Mouse (Mus musculus): Measurements from ENCODE around the gene Mrpl43. TPM values are rescaled to one million over a fixed set of nuclear protein-coding genes. Genes with fewer than 3 reads are reported as not detected.

Mrpl43 gene
- polyA plus RNA-seq, 1 experiment from 2014 or later = 28.8 TPM

- Histone ChIP-seq H3K4me1 (replicated peaks) (peaks cover 20% of the 10 kb centered on the region), H3K9ac (no peak overlapping the region), H3K4me2 (no peak overlapping the region), H3K36me3 (replicated peaks) (peaks cover 16% of the 10 kb centered on the region; the same call in 1 of the 2 replicates), H3K9me3 (replicated peaks) (no peaks in the 10 kb centered on the region), H3K27me3 (no peaks in the 10 kb centered on the region), H3K27ac (replicated peaks) (no peak overlapping the region), H3K4me3 (replicated peaks) (no peak overlapping the region)
- no peak for ATAC-seq (ENCODE audit: insufficient read depth)
- WGBS (ENCODE audit: insufficient replicate concordance) = 77% methylated on average over 6 of the region's 6 CpGs
Measured at GRCm38 (mm10) chr19:45027848-45028247, 21.6 kb upstream of the Mrpl43 start.

GRCm38 (mm10) chr19:45026958-45027670 lies 20.9 kb upstream of the Mrpl43 start:
- H3K27me3 ChIP-seq = no peaks in the 10 kb centered on the region
- H3K4me3 ChIP-seq (replicated peaks) = no peak overlapping the region
- H3K9ac ChIP-seq = no peak overlapping the region
- peaks cover 20% of the 10 kb centered on the region for H3K4me1 ChIP-seq (replicated peaks)
- ATAC-seq (ENCODE audit: insufficient read depth) = no peak
- H3K27ac ChIP-seq (replicated peaks) = no peak overlapping the region
- WGBS (ENCODE audit: insufficient replicate concordance) = 60% methylated on average over 6 of the region's 6 CpGs
- H3K9me3 ChIP-seq (replicated peaks) = no peaks in the 10 kb centered on the region
- no peak overlapping the region for H3K4me2 ChIP-seq
- H3K36me3 ChIP-seq (replicated peaks) = peaks cover 16% of the 10 kb centered on the region; the same call in 1 of the 2 replicates

GRCm38 (mm10) chr19:45025937-45026568 lies 19.8 kb upstream of the Mrpl43 start:
- Histone ChIP-seq H3K4me2 (no peak overlapping the region), H3K9me3 (replicated peaks) (no peaks in the 10 kb centered on the region), H3K27ac (replicated peaks) (no peak overlapping the region), H3K27me3 (no peaks in the 10 kb centered on the region), H3K36me3 (replicated peaks) (peaks cover 16% of the 10 kb centered on the region; the same call in 1 of the 2 replicates), H3K4me1 (replicated peaks) (peaks cover 13% of the 10 kb centered on the region), H3K4me3 (replicated peaks) (no peak overlapping the region), H3K9ac (no peak overlapping the region)
- 86% methylated on average over 37 of the region's 37 CpGs for WGBS (ENCODE audit: insufficient replicate concordance)
- no peak for ATAC-seq (ENCODE audit: insufficient read depth)

GRCm38 (mm10) chr19:45024775-45025174 lies 18.5 kb upstream of the Mrpl43 start:
- H3K36me3 ChIP-seq (replicated peaks) = peaks cover 16% of the 10 kb centered on the region; the same call in 1 of the 2 replicates
- 91% methylated on average over 20 of the region's 20 CpGs for WGBS (ENCODE audit: insufficient replicate concordance)
- no peak for ATAC-seq (ENCODE audit: insufficient read depth)

GRCm38 (mm10) chr19:45023993-45024392 lies 17.8 kb upstream of the Mrpl43 start:
- no peak overlapping the region for H3K27ac ChIP-seq (replicated peaks)
- no peak overlapping the region for H3K4me2 ChIP-seq
- no peaks in the 10 kb centered on the region for H3K9me3 ChIP-seq (replicated peaks)
- H3K4me1 ChIP-seq (replicated peaks) = peaks cover 11% of the 10 kb centered on the region
- ATAC-seq (ENCODE audit: insufficient read depth) = no peak
- no peaks in the 10 kb centered on the region for H3K27me3 ChIP-seq
- no peak overlapping the region for H3K4me3 ChIP-seq (replicated peaks)
- peaks cover 16% of the 10 kb centered on the region; the same call in 1 of the 2 replicates for H3K36me3 ChIP-seq (replicated peaks)
- 77% methylated on average over 11 of the region's 11 CpGs for WGBS (ENCODE audit: insufficient replicate concordance)
- no peak overlapping the region for H3K9ac ChIP-seq

More at GRCm38 (mm10) chr19:45024775-45025174, 18.5 kb upstream of the Mrpl43 start:
- Histone ChIP-seq H3K9me3 (replicated peaks) (no peaks in the 10 kb centered on the region), H3K9ac (no peak overlapping the region), H3K4me3 (replicated peaks) (no peak overlapping the region), H3K27ac (replicated peaks) (no peak overlapping the region), H3K4me1 (replicated peaks) (peaks cover 4% of the 10 kb centered on the region; the same call in 1 of the 2 replicates), H3K27me3 (no peaks in the 10 kb centered on the region), H3K4me2 (no peak overlapping the region)

- Histone ChIP-seq H3K27ac (replicated peaks) (no peak overlapping the region), H3K36me3 (replicated peaks) (peaks cover 12% of the 10 kb centered on the region; the same call in 1 of the 2 replicates), H3K27me3 (peaks cover 21% of the 10 kb centered on the region), H3K9ac (no peak overlapping the region), H3K4me1 (replicated peaks) (peaks cover 35% of the 10 kb centered on the region), H3K4me2 (no peak overlapping the region), H3K9me3 (replicated peaks) (no peaks in the 10 kb centered on the region), H3K4me3 (replicated peaks) (no peak overlapping the region)
- WGBS (ENCODE audit: insufficient replicate concordance) = 68% methylated on average over 15 of the region's 15 CpGs
- no peak for ATAC-seq (ENCODE audit: insufficient read depth)
Measured at GRCm38 (mm10) chr19:45021362-45021761, 15.1 kb upstream of the Mrpl43 start.

GRCm38 (mm10) chr19:45020348-45020747 lies 14.1 kb upstream of the Mrpl43 start:
- Histone ChIP-seq H3K36me3 (replicated peaks) (peaks cover 3% of the 10 kb centered on the region; the same call in 1 of the 2 replicates), H3K27ac (replicated peaks) (no peak overlapping the region), H3K4me1 (replicated peaks) (peaks cover 45% of the 10 kb centered on the region), H3K9ac (no peak overlapping the region), H3K9me3 (replicated peaks) (no peaks in the 10 kb centered on the region), H3K4me3 (replicated peaks) (no peak overlapping the region), H3K4me2 (no peak overlapping the region), H3K27me3 (peaks cover 31% of the 10 kb centered on the region)
- 60% methylated on average over 6 of the region's 6 CpGs for WGBS (ENCODE audit: insufficient replicate concordance)
- ATAC-seq (ENCODE audit: insufficient read depth) = no peak

GRCm38 (mm10) chr19:45018351-45018831 lies 12.1 kb upstream of the Mrpl43 start:
- H3K9me3 ChIP-seq (replicated peaks) = no peaks in the 10 kb centered on the region
- H3K4me2 ChIP-seq = peak overlapping the region; percentile 94
- H3K9ac ChIP-seq = peak overlapping the region; percentile 47
- peaks cover 33% of the 10 kb centered on the region for H3K27me3 ChIP-seq
- no peaks in the 10 kb centered on the region for H3K36me3 ChIP-seq (replicated peaks)
- 8% methylated on average over 13 of the region's 13 CpGs for WGBS (ENCODE audit: insufficient replicate concordance)
- peaks cover 62% of the 10 kb centered on the region for H3K4me1 ChIP-seq (replicated peaks)
- H3K27ac ChIP-seq (replicated peaks) = peak overlapping the region; percentile 70
- no peak for ATAC-seq (ENCODE audit: insufficient read depth)
- H3K4me3 ChIP-seq (replicated peaks) = peak overlapping the region; percentile 63

- peak; percentile 52 for ATAC-seq (ENCODE audit: insufficient read depth)
- Histone ChIP-seq H3K9ac (peak overlapping the region; percentile 47), H3K4me3 (replicated peaks) (peak overlapping the region; percentile 63), H3K4me1 (replicated peaks) (peaks cover 62% of the 10 kb centered on the region), H3K27ac (replicated peaks) (peak overlapping the region; percentile 70), H3K36me3 (replicated peaks) (no peaks in the 10 kb centered on the region), H3K9me3 (replicated peaks) (no peaks in the 10 kb centered on the region), H3K4me2 (peak overlapping the region; percentile 94), H3K27me3 (peaks cover 33% of the 10 kb centered on the region)
- WGBS (ENCODE audit: insufficient replicate concordance) = under 1% methylated on average over 48 of the region's 48 CpGs
Measured at GRCm38 (mm10) chr19:45017909-45018308, 11.7 kb upstream of the Mrpl43 start.

- Histone ChIP-seq H3K27me3 (peaks cover 33% of the 10 kb centered on the region), H3K4me3 (replicated peaks) (peak overlapping the region; percentile 63), H3K4me1 (replicated peaks) (peaks cover 62% of the 10 kb centered on the region), H3K9ac (peak overlapping the region; percentile 57; the same call in 1 of the 2 replicates), H3K9me3 (replicated peaks) (no peaks in the 10 kb centered on the region), H3K27ac (replicated peaks) (peak overlapping the region; percentile 70), H3K36me3 (replicated peaks) (peaks cover 2% of the 10 kb centered on the region; the same call in 1 of the 2 replicates), H3K4me2 (peak overlapping the region; percentile 94)
- WGBS (ENCODE audit: insufficient replicate concordance) = 0% methylated on average over 27 of the region's 27 CpGs
- peak; percentile 16; the same call in 1 of the 2 replicates for ATAC-seq (ENCODE audit: insufficient read depth)
Measured at GRCm38 (mm10) chr19:45017216-45017771, 11.1 kb upstream of the Mrpl43 start.

Data from liver, embryonic 15.5 days (tissue).